Mouse (Mus musculus): ENCODE results near the gene Gm10309. TPM values are rescaled to one million over a fixed set of nuclear protein-coding genes. Genes with fewer than 3 reads are reported as not detected.

The Gm10309 gene
- total and polyA plus RNA-seq, 3 experiments: 0.17 to 0.53 TPM; not detected in 1

DNA sequence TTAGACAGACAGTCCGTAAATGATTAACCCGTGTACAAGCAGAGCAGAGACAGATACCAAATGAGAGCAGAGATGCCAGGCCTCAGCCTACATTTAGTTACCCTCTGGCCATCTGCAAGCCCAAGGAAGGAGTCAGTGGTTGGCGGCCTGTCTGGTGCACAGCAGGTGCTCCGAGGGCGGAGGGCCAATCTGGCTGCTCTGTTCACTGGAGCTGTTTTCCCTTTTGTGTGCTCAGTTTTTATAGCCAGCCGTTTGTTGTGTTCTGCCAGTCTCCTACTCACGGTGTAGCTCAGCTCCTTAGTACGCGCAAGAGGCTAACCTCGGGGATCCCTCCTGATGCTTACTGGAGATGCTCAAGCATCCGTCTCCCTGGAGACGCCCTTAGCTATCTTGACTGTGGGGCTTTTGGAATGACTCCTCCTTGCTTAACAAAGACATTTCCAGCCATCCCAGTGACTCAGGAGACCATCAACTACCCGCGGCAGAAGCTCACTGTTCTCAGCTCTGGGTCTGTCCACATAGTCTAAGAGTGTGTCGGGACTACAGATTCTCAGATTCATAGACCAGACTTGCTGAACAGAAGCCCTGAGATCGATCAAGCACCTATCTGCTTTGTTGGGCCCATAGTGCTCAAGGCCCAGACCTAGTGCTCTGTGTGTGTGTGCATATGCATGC is 40.2 kb downstream of the Gm10309 start:
- Histone ChIP-seq H3K4me2 (ENCODE audit: insufficient read depth, low read depth, poor library complexity, severe bottlenecking) (no peak overlapping the region), H3K27ac (ENCODE audit: insufficient read depth, low read depth) (peak overlapping the region; percentile 12; the same call in 1 of the 2 replicates), H3K9me3 (replicated peaks; ENCODE audit: low read length) (no peaks in the 10 kb centered on the region), H3K36me3 (replicated peaks in 1 of 2; ENCODE audit: control insufficient read depth in 1 of 2, insufficient read depth in 1 of 2, low read length in 1 of 2) (peaks cover 0 to 7% of the 10 kb centered on the region in 2 experiments), H3K79me2 (replicated peaks; ENCODE audit: control insufficient read depth, extremely low read depth, insufficient read depth, poor library complexity, severe bottlenecking) (no peaks in the 10 kb centered on the region), H3K4me3 (replicated peaks in 1 of 3; ENCODE audit: low read depth in 2 of 3, low read length in 2 of 3, poor library complexity in 1 of 3) (no peak overlapping the region), H3K27me3 (replicated peaks) (no peaks in the 10 kb centered on the region), H3K9ac (ENCODE audit: insufficient read depth, low read depth) (no peak overlapping the region), H3K4me1 (ENCODE audit: control insufficient read depth in 1 of 2, insufficient read depth in 2 of 2) (peaks cover 54 to 95% of the 10 kb centered on the region in 2 experiments)
- dilution Hi-C loops (cut with MboI; ENCODE audit: extremely low pct_ligation_motif_present, extremely low pct_unique_long_range_greater_than_20kb, low sequenced_read_pairs) (no loop called here), in situ Hi-C loops (cut with MboI; ENCODE audit: low pct_ligation_motif_present, low pct_unique_long_range_greater_than_20kb, low sequenced_read_pairs) (loop anchor here (25.0 kb wide), 1 partner anchor 803 kb away; no protein-coding TSS in a partner anchor)
- DNase-seq (ENCODE audit: extremely low read depth): no peak
- TF ChIP-seq SIN3A (IDR thresholded peaks at IDR 0.05; ENCODE audit: low read length) (no peak), TCF12 (IDR thresholded peaks at IDR 0.05; ENCODE audit: low read depth, low read length) (no peak), BHLHE40 (IDR thresholded peaks at IDR 0.05; ENCODE audit: low read depth, low read length) (no peak), MAX (IDR thresholded peaks at IDR 0.05; ENCODE audit: low read length) (no peak), HCFC1 (IDR thresholded peaks at IDR 0.05; ENCODE audit: low read depth, low read length) (no peak), IRF4 (IDR thresholded peaks at IDR 0.05; ENCODE audit: low read depth, low read length) (no peak), MXI1 (IDR thresholded peaks at IDR 0.05; ENCODE audit: low read depth, low read length) (no peak), NRF1 (IDR thresholded peaks at IDR 0.05; ENCODE audit: low read depth, low read length) (no peak), PAX5 (IDR thresholded peaks at IDR 0.05; ENCODE audit: low read length) (no peak), POLR2AphosphoS2 (IDR thresholded peaks at IDR 0.05; ENCODE audit: low read depth, low read length) (no peak), ZKSCAN1 (IDR thresholded peaks at IDR 0.05; ENCODE audit: borderline replicate concordance, low read depth, low read length) (no peak), JUN (IDR thresholded peaks at IDR 0.05; ENCODE audit: insufficient read depth, low read depth, low read length) (no peak)

DNA sequence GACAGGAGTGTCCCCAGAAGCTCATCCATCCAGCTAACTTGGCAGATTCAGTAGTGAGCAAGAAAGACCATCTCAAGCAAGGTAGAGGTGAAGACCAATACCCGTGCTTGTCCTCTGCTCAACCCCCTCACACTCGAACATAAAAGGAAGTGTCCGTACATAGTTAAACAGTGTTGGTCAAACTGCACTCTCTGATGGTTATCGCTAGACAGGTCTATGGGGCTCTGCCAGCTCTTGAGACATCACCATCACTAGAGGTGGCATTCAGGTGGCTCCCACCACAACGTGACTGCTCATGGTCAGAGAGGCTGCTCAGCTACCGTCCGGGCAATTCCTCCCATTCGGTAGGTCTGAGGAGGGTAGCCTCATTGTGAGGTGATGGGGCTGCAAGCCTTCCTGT is 40.8 kb downstream of the Gm10309 start:
- in situ Hi-C loops (cut with MboI; ENCODE audit: low pct_ligation_motif_present, low pct_unique_long_range_greater_than_20kb, low sequenced_read_pairs): loop anchor here (25.0 kb wide), 1 partner anchor 802 kb away; no protein-coding TSS in a partner anchor
- Histone ChIP-seq H3K4me1 (ENCODE audit: control insufficient read depth in 1 of 2, insufficient read depth in 2 of 2) (peaks cover 50 to 93% of the 10 kb centered on the region in 2 experiments), H3K79me2 (replicated peaks; ENCODE audit: control insufficient read depth, extremely low read depth, insufficient read depth, poor library complexity, severe bottlenecking) (no peaks in the 10 kb centered on the region), H3K27me3 (replicated peaks) (no peaks in the 10 kb centered on the region), H3K36me3 (replicated peaks in 1 of 2; ENCODE audit: control insufficient read depth in 1 of 2, insufficient read depth in 1 of 2, low read length in 1 of 2) (peaks cover 0 to 7% of the 10 kb centered on the region in 2 experiments), H3K4me3 (replicated peaks in 1 of 3; ENCODE audit: low read depth in 2 of 3, low read length in 2 of 3, poor library complexity in 1 of 3) (no peak overlapping the region), H3K27ac (ENCODE audit: insufficient read depth, low read depth) (peak overlapping the region; percentile 2; the same call in 1 of the 2 replicates), H3K9ac (ENCODE audit: insufficient read depth, low read depth) (no peak overlapping the region), H3K9me3 (replicated peaks; ENCODE audit: low read length) (no peaks in the 10 kb centered on the region), H3K4me2 (ENCODE audit: insufficient read depth, low read depth, poor library complexity, severe bottlenecking) (no peak overlapping the region)
- DNase-seq (ENCODE audit: extremely low read depth): no peak
- no peak for TF ChIP-seq USF2 (conservative IDR thresholded peaks at IDR 0.05; ENCODE audit: low read depth, low read length)
- TF ChIP-seq POLR2AphosphoS2 (IDR thresholded peaks at IDR 0.05; ENCODE audit: low read depth, low read length): no peak
- no peak for TF ChIP-seq POLR2A (IDR thresholded peaks at IDR 0.05; ENCODE audit: low read depth, low read length)
- no peak for TF ChIP-seq JUN (IDR thresholded peaks at IDR 0.05; ENCODE audit: insufficient read depth, low read depth, low read length)
- no peak for TF ChIP-seq IRF4 (IDR thresholded peaks at IDR 0.05; ENCODE audit: low read depth, low read length)
- no peak for TF ChIP-seq EP300 (IDR thresholded peaks at IDR 0.05; ENCODE audit: low read length)
- no peak for TF ChIP-seq RAD21 (IDR thresholded peaks at IDR 0.05; ENCODE audit: low read depth, low read length)
- TF ChIP-seq ZMIZ1 (IDR thresholded peaks at IDR 0.05; ENCODE audit: low read depth, low read length): no peak
- no peak for TF ChIP-seq CHD2 (IDR thresholded peaks at IDR 0.05; ENCODE audit: low read length)
- no peak for TF ChIP-seq MAFK (IDR thresholded peaks at IDR 0.05; ENCODE audit: insufficient replicate concordance, low read length)
- TF ChIP-seq GABPA (IDR thresholded peaks at IDR 0.05; ENCODE audit: insufficient replicate concordance, low read depth, low read length): no peak
- TF ChIP-seq KAT2A (IDR thresholded peaks at IDR 0.05; ENCODE audit: insufficient replicate concordance, low read length): no peak
- TF ChIP-seq TBP (conservative IDR thresholded peaks at IDR 0.05; ENCODE audit: low read depth, low read length): no peak
- no peak for TF ChIP-seq ELF1 (IDR thresholded peaks at IDR 0.05; ENCODE audit: low read depth, low read length)
- no peak for TF ChIP-seq TCF12 (IDR thresholded peaks at IDR 0.05; ENCODE audit: low read depth, low read length)
- no peak for TF ChIP-seq PAX5 (IDR thresholded peaks at IDR 0.05; ENCODE audit: low read length)
- no peak for TF ChIP-seq MEF2A (IDR thresholded peaks at IDR 0.05; ENCODE audit: borderline replicate concordance, low read depth, low read length)
- TF ChIP-seq RCOR1 (conservative IDR thresholded peaks at IDR 0.05; ENCODE audit: low read depth, low read length): no peak
- no peak for TF ChIP-seq SMC3 (IDR thresholded peaks at IDR 0.05; ENCODE audit: low read depth, low read length)
- dilution Hi-C loops (cut with MboI; ENCODE audit: extremely low pct_ligation_motif_present, extremely low pct_unique_long_range_greater_than_20kb, low sequenced_read_pairs): no loop called here
